Mouse (Mus musculus) heart, embryonic 15.5 days (tissue): ENCODE measurements around the gene Prkag3. TPM values are rescaled to one million over a fixed set of nuclear protein-coding genes. Genes with fewer than 3 reads are reported as not detected.

Experiments used
- ATAC-seq: fragments of 200-750 bp; cut with Nextera tagmentation; replicated peaks from 2 replicates; pipeline ENCODE4 v1.8.0; 2017; ENCODE audit warnings: low read depth, moderate TSS enrichment; ENCODE audit not compliant: insufficient number of reproducible peaks, insufficient read depth, low FRiP score
- H3K27ac ChIP-seq: fragments of 300-500 bp; sonication (generic); 2 replicates; pipeline ENCODE4 v1.5.1; 2015; ENCODE audit warnings: mild to moderate bottlenecking, inconsistent platforms
- H3K27me3 ChIP-seq: fragments of 300-500 bp; sonication (generic); 2 replicates; pipeline ENCODE4 v1.6.1; 2015; ENCODE audit warnings: inconsistent platforms
- H3K36me3 ChIP-seq: fragments of 300-500 bp; sonication (generic); 2 replicates; pipeline ENCODE4 v1.6.1; 2015; ENCODE audit warnings: mild to moderate bottlenecking, inconsistent platforms
- H3K4me1 ChIP-seq: fragments of 300-500 bp; sonication (generic); replicated peaks from 2 replicates; pipeline ENCODE4 v1.6.1; 2015; ENCODE audit warnings: inconsistent platforms
- H3K4me2 ChIP-seq: fragments of 300-500 bp; sonication (generic); 2 replicates; pipeline ENCODE4 v1.6.1; 2015; ENCODE audit warnings: inconsistent platforms, mild to moderate bottlenecking, moderate library complexity
- H3K4me3 ChIP-seq: fragments of 300-500 bp; sonication (generic); 2 replicates; pipeline ENCODE4 v1.5.1; 2015; ENCODE audit warnings: mild to moderate bottlenecking, inconsistent platforms
- H3K9ac ChIP-seq: fragments of 300-500 bp; sonication (generic); 2 replicates; pipeline ENCODE4 v1.6.1; 2015; ENCODE audit warnings: mild to moderate bottlenecking, inconsistent platforms
- H3K9me3 ChIP-seq: fragments of 300-500 bp; sonication (generic); replicated peaks from 2 replicates; pipeline ENCODE4 v1.6.1; 2016; ENCODE audit warnings: inconsistent platforms
- whole genome bisulfite sequencing: fragments of 180-500 bp; shearing (Covaris S2); methylation state at CpG from one replicate; pipeline ENCODE4 v1.1.7; 2015; ENCODE audit warnings: mixed read lengths; 5-methylcytosine and 5-hydroxymethylcytosine counted together
- polyA plus RNA-seq: library from polyadenylated mRNA; unstranded; fragments of >200 nt; fragmentation: Nextera tagmentation; extraction: Ambion mirVana; gene quantifications from 2 replicates; pipeline ENCODE4 v1.2.1, GENCODE M21; 2015

Gene Prkag3
- polyA plus RNA-seq, 1 experiment from 2014 or later, result 4.6 TPM

GRCm38 (mm10) chr1:74783554-74783953 lies 34.5 kb upstream of the Prkag3 start:
- H3K9ac ChIP-seq, result peak overlapping the region; percentile 43; the same call in 1 of the 2 replicates
- ATAC-seq, result no peak
- peaks cover 19% of the 10 kb centered on the region for H3K4me1 ChIP-seq
- 2% methylated on average over 13 of the region's 13 CpGs for WGBS
- H3K27me3 ChIP-seq, result peaks cover 89% of the 10 kb centered on the region
- no peak overlapping the region for H3K27ac ChIP-seq
- H3K36me3 ChIP-seq, result no peaks in the 10 kb centered on the region
- peak overlapping the region; percentile 93 for H3K4me2 ChIP-seq
- no peaks in the 10 kb centered on the region for H3K9me3 ChIP-seq
- peak overlapping the region; percentile 56 for H3K4me3 ChIP-seq

- Histone ChIP-seq H3K4me2 (0 out of 2 replicates have a peak overlapping the region, but pooled peaks have one; percentile 2), H3K27ac (no peak overlapping the region), H3K4me1 (peaks cover 19% of the 10 kb centered on the region), H3K4me3 (no peak overlapping the region), H3K9ac (no peak overlapping the region), H3K9me3 (no peaks in the 10 kb centered on the region), H3K27me3 (peaks cover 89% of the 10 kb centered on the region), H3K36me3 (no peaks in the 10 kb centered on the region)
- ATAC-seq, result no peak
- WGBS, result 25% methylated on average over 14 of the region's 14 CpGs
Measured at GRCm38 (mm10) chr1:74782045-74782444, 33.0 kb upstream of the Prkag3 start.

GRCm38 (mm10) chr1:74778934-74779486 lies 30.0 kb upstream of the Prkag3 start:
- H3K27me3 ChIP-seq, result peaks cover 87% of the 10 kb centered on the region
- peaks cover 18% of the 10 kb centered on the region for H3K4me1 ChIP-seq
- 20% methylated on average over 3 of the region's 3 CpGs for WGBS
- no peaks in the 10 kb centered on the region for H3K36me3 ChIP-seq
- no peak overlapping the region for H3K4me3 ChIP-seq
- H3K9ac ChIP-seq, result no peak overlapping the region
- no peak overlapping the region for H3K27ac ChIP-seq
- no peak overlapping the region for H3K4me2 ChIP-seq
- no peak for ATAC-seq
- H3K9me3 ChIP-seq, result no peaks in the 10 kb centered on the region

- Histone ChIP-seq H3K27me3 (peaks cover 85% of the 10 kb centered on the region), H3K4me3 (no peak overlapping the region), H3K9me3 (no peaks in the 10 kb centered on the region), H3K9ac (no peak overlapping the region), H3K4me2 (no peak overlapping the region), H3K27ac (no peak overlapping the region), H3K36me3 (no peaks in the 10 kb centered on the region), H3K4me1 (peaks cover 30% of the 10 kb centered on the region)
- WGBS, result 17% methylated on average over 5 of the region's 5 CpGs
- ATAC-seq, result no peak
Measured at GRCm38 (mm10) chr1:74775816-74776215, 26.8 kb upstream of the Prkag3 start.

- no peak overlapping the region for H3K4me3 ChIP-seq
- H3K9me3 ChIP-seq, result no peaks in the 10 kb centered on the region
- H3K4me1 ChIP-seq, result peaks cover 34% of the 10 kb centered on the region
- no peak for ATAC-seq
- 25% methylated on average over 7 of the region's 7 CpGs for WGBS
- H3K36me3 ChIP-seq, result no peaks in the 10 kb centered on the region
- no peak overlapping the region for H3K27ac ChIP-seq
- peaks cover 94% of the 10 kb centered on the region for H3K27me3 ChIP-seq
- no peak overlapping the region for H3K9ac ChIP-seq
- no peak overlapping the region for H3K4me2 ChIP-seq
Measured at GRCm38 (mm10) chr1:74774062-74774461, 25.0 kb upstream of the Prkag3 start.

- no peaks in the 10 kb centered on the region for H3K9me3 ChIP-seq
- H3K4me2 ChIP-seq, result peak overlapping the region; percentile 95
- peak; percentile 83 for ATAC-seq
- H3K36me3 ChIP-seq, result no peaks in the 10 kb centered on the region
- H3K27me3 ChIP-seq, result peaks cover 93% of the 10 kb centered on the region
- 1% methylated on average over 15 of the region's 15 CpGs for WGBS
- no peak overlapping the region for H3K27ac ChIP-seq
- H3K9ac ChIP-seq, result no peak overlapping the region; the same call in 1 of the 2 replicates
- peaks cover 34% of the 10 kb centered on the region for H3K4me1 ChIP-seq
- H3K4me3 ChIP-seq, result peak overlapping the region; percentile 55
Measured at GRCm38 (mm10) chr1:74773136-74773535, 24.1 kb upstream of the Prkag3 start.

GRCm38 (mm10) chr1:74771931-74772620 lies 23.1 kb upstream of the Prkag3 start:
- Histone ChIP-seq H3K4me1 (peaks cover 34% of the 10 kb centered on the region), H3K9ac (peak overlapping the region; percentile 36; the same call in 1 of the 2 replicates), H3K27me3 (peaks cover 92% of the 10 kb centered on the region), H3K4me3 (peak overlapping the region; percentile 55), H3K36me3 (no peaks in the 10 kb centered on the region), H3K4me2 (peak overlapping the region; percentile 95), H3K27ac (no peak overlapping the region), H3K9me3 (no peaks in the 10 kb centered on the region)
- ATAC-seq, result no peak
- 1% methylated on average over 44 of the region's 51 CpGs for WGBS

- H3K36me3 ChIP-seq, result no peaks in the 10 kb centered on the region
- H3K27ac ChIP-seq, result no peak within 1 kb of the TSS
- peaks cover 91% of the 10 kb centered on the region for H3K27me3 ChIP-seq
- peak within 1 kb of the TSS; percentile 55 for H3K4me3 ChIP-seq
- no peak for ATAC-seq
- peak within 1 kb of the TSS; percentile 36 for H3K9ac ChIP-seq
- WGBS, result 10% methylated on average over 2 of the region's 8 CpGs
- H3K9me3 ChIP-seq, result no peaks in the 10 kb centered on the region
- peak within 1 kb of the TSS; percentile 95 for H3K4me2 ChIP-seq
- H3K4me1 ChIP-seq, result peaks cover 34% of the 10 kb centered on the region
Measured at GRCm38 (mm10) chr1:74771845-74771930, 22.7 kb upstream of the Prkag3 start, which contains the start of gene Wnt6. Gene Wnt6, plus strand, starts transcription at chr1:74771892.

GRCm38 (mm10) chr1:74771467-74771844 lies 22.4 kb upstream of the Prkag3 start:
- Histone ChIP-seq H3K27ac (no peak overlapping the region), H3K36me3 (no peaks in the 10 kb centered on the region)
- no peak for ATAC-seq

GRCm38 (mm10) chr1:74770727-74771466 lies 21.9 kb upstream of the Prkag3 start:
- Histone ChIP-seq H3K4me3 (peak overlapping the region; percentile 55), H3K36me3 (no peaks in the 10 kb centered on the region), H3K9ac (0 out of 2 replicates have a peak overlapping the region, but pooled peaks have one; percentile 17), H3K9me3 (no peaks in the 10 kb centered on the region), H3K4me2 (peak overlapping the region; percentile 95), H3K27ac (no peak overlapping the region), H3K4me1 (peaks cover 34% of the 10 kb centered on the region), H3K27me3 (peaks cover 87% of the 10 kb centered on the region)
- 2% methylated on average over 35 of the region's 35 CpGs for WGBS
- no peak for ATAC-seq

More at GRCm38 (mm10) chr1:74771467-74771844, 22.4 kb upstream of the Prkag3 start:
- Histone ChIP-seq H3K4me3 (peak overlapping the region; percentile 55), H3K4me1 (peaks cover 34% of the 10 kb centered on the region), H3K9ac (0 out of 2 replicates have a peak overlapping the region, but pooled peaks have one; percentile 17), H3K9me3 (no peaks in the 10 kb centered on the region), H3K27me3 (peaks cover 89% of the 10 kb centered on the region), H3K4me2 (peak overlapping the region; percentile 95)
- WGBS, result 2% methylated on average over 23 of the region's 26 CpGs

GRCm38 (mm10) chr1:74763081-74763480 lies 14.1 kb upstream of the Prkag3 start:
- no peak for ATAC-seq
- H3K4me3 ChIP-seq, result no peak overlapping the region
- H3K9me3 ChIP-seq, result no peaks in the 10 kb centered on the region
- H3K4me1 ChIP-seq, result no peaks in the 10 kb centered on the region
- H3K9ac ChIP-seq, result no peak overlapping the region
- no peaks in the 10 kb centered on the region for H3K36me3 ChIP-seq
- H3K27ac ChIP-seq, result no peak overlapping the region
- H3K4me2 ChIP-seq, result no peak overlapping the region
- H3K27me3 ChIP-seq, result peaks cover 38% of the 10 kb centered on the region
- whole genome bisulfite sequencing, result 3% methylated on average over 6 of the region's 6 CpGs
